Mouse (Mus musculus) C2C12 (cell line): ENCODE measurements around the gene Tigit. TPM values are rescaled to one million over a fixed set of nuclear protein-coding genes. Genes with fewer than 3 reads are reported as not detected.

Source experiments
- H3K27me3 ChIP-seq: one replicate; pipeline ENCODE4 v1.6.1; 2011; ENCODE audit not compliant: control insufficient read depth, insufficient read depth, insufficient read length
- H3K36me3 ChIP-seq: one replicate; pipeline ENCODE4 v1.6.1; 2011; ENCODE audit not compliant: control insufficient read depth, insufficient read depth
- H3K4me3 ChIP-seq: one replicate; pipeline ENCODE4 v1.5.1; 2011; ENCODE audit warnings: mild to moderate bottlenecking, control low read depth; ENCODE audit not compliant: poor library complexity, insufficient read depth, severe bottlenecking
- H3K79me2 ChIP-seq: one replicate; pipeline ENCODE4 v1.6.1; 2011; ENCODE audit not compliant: control insufficient read depth, insufficient read depth
- H3K79me3 ChIP-seq: one replicate; pipeline ENCODE4 v1.6.1; 2011; ENCODE audit warnings: low read depth, control low read depth
- H3ac ChIP-seq: one replicate; pipeline ENCODE3; 2011; ENCODE audit warnings: low read depth; ENCODE audit not compliant: control insufficient read depth, insufficient read length
- CEBPB ChIP-seq: IDR thresholded peaks from one replicate; pipeline ENCODE4 v1.6.1; 2011; ENCODE audit warnings: low read depth, mild to moderate bottlenecking, control low read depth, moderate library complexity
- CTCF ChIP-seq: IDR thresholded peaks from one replicate; pipeline ENCODE4 v1.5.1; 2011; ENCODE audit not compliant: control insufficient read depth, insufficient read depth, insufficient read length
- FOSL1 ChIP-seq: IDR thresholded peaks from one replicate; pipeline ENCODE4 v1.8.0; 2011; ENCODE audit warnings: mild to moderate bottlenecking, low read length; ENCODE audit not compliant: poor library complexity, insufficient read depth, severe bottlenecking
- MAX ChIP-seq: IDR thresholded peaks from one replicate; pipeline ENCODE4 v1.6.1; 2011; ENCODE audit warnings: mild to moderate bottlenecking, control low read depth
- MYOD1 ChIP-seq: IDR thresholded peaks from one replicate; pipeline ENCODE4 v1.6.1; 2011; ENCODE audit warnings: low read depth; ENCODE audit not compliant: control insufficient read depth, insufficient read length
- MYOG ChIP-seq: IDR thresholded peaks from one replicate; pipeline ENCODE4 v1.6.1; 2011; ENCODE audit not compliant: control insufficient read depth, insufficient read length; ENCODE audit errors: extremely low read depth
- USF1 ChIP-seq: IDR thresholded peaks from one replicate; pipeline ENCODE4 v1.6.1; 2011; ENCODE audit warnings: low read depth, mild to moderate bottlenecking, control low read depth, moderate library complexity
- polyA plus RNA-seq: library from polyadenylated mRNA; unstranded; fragments of >200 nt; fragmentation: generic; extraction: Trizol; gene quantifications from one replicate; pipeline ENCODE4 v1.2.1, GENCODE M21; 2012; ENCODE audit warnings: missing spikeins

Tigit gene
- polyA plus RNA-seq, 1 experiment: 10.1 TPM

- no peak overlapping the region for H3ac ChIP-seq
- no peak for TF ChIP-seq MYOD1
- TF ChIP-seq CEBPB: no peak
- no peak for TF ChIP-seq USF1
- no peak for TF ChIP-seq MYOG
- TF ChIP-seq MAX: no peak
- TF ChIP-seq FOSL1: no peak
- no peak for TF ChIP-seq CTCF
- no peaks in the 10 kb centered on the region for H3K27me3 ChIP-seq
- no peak overlapping the region for H3K4me3 ChIP-seq
- peaks cover 4% of the 10 kb centered on the region for H3K79me2 ChIP-seq
- no peaks in the 10 kb centered on the region for H3K79me3 ChIP-seq
- peaks cover 7% of the 10 kb centered on the region for H3K36me3 ChIP-seq
Measured at GRCm38 (mm10) chr16:43662124-43663004, 1.6 kb downstream of the Tigit start.

GRCm38 (mm10) chr16:43661576-43661975 lies 2.4 kb downstream of the Tigit start:
- H3K79me3 ChIP-seq: no peaks in the 10 kb centered on the region
- no peak overlapping the region for H3K4me3 ChIP-seq
- no peak for TF ChIP-seq MAX
- H3K27me3 ChIP-seq: no peaks in the 10 kb centered on the region
- H3K36me3 ChIP-seq: peaks cover 8% of the 10 kb centered on the region
- no peak overlapping the region for H3ac ChIP-seq
- peaks cover 4% of the 10 kb centered on the region for H3K79me2 ChIP-seq

DNA sequence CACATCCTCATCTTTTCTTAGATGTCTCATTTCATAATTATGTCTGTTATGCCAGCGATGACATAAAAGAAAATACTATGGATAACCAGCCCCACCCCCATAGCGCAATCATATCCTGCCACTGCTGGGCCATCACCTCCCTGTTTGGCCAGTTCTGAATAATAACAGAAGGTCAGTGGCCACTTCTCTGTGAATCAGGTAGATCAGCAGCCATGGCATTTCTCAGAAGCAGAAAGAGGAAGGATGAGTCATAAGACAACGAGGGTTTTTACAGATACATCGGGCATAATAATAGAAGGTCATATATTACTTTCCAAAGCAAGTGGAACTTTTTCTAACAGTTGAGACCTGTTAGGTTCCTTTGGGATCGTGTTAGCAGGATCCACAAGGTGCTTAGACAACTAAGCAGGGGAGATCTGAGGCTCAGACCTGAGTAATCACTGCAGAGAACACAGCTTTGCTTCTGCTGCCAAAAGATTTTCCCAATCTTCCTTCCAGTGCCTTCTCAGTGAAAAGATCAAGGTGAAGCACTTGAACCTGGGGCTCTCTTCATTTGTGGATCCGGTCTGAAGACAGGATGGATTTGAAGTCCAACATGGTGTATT lies 8.7 kb downstream of the Tigit start:
- Histone ChIP-seq H3K79me3 (no peaks in the 10 kb centered on the region), H3K36me3 (peaks cover 4% of the 10 kb centered on the region), H3K4me3 (no peak overlapping the region), H3ac (no peak overlapping the region), H3K79me2 (no peaks in the 10 kb centered on the region), H3K27me3 (no peaks in the 10 kb centered on the region)
- TF ChIP-seq CTCF: no peak
- no peak for TF ChIP-seq CEBPB
- no peak for TF ChIP-seq MYOG
- no peak for TF ChIP-seq MAX
- TF ChIP-seq MYOD1: no peak
- no peak for TF ChIP-seq FOSL1
- no peak for TF ChIP-seq USF1

- Histone ChIP-seq H3K27me3 (no peaks in the 10 kb centered on the region), H3K79me2 (no peaks in the 10 kb centered on the region), H3ac (no peak overlapping the region), H3K36me3 (peaks cover 4% of the 10 kb centered on the region), H3K79me3 (no peaks in the 10 kb centered on the region), H3K4me3 (no peak overlapping the region)
- no peak for TF ChIP-seq CEBPB
Measured at GRCm38 (mm10) chr16:43654269-43654668, 9.7 kb downstream of the Tigit start.

DNA sequence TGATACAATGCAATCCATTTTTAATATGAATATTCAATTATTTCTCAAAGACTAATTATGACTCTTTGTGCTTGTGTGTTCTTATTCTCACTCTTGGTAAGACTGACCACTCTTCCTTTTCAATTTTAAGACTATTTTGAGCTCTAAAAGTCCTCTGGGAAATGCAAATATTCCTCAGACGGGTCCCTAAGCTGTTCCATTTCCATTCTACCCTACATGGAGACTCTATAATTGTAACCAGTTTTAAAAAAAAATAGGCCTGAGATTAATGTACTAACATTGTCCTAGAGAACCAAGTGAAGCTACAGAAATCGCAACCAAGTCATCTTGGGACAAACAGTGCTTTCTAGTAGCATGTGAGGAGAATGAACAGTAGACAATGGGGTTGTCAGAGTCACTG lies 10.7 kb downstream of the Tigit start:
- no peak overlapping the region for H3K4me3 ChIP-seq
- no peak overlapping the region for H3ac ChIP-seq
- TF ChIP-seq MYOG: no peak
- no peak for TF ChIP-seq CEBPB
- no peak for TF ChIP-seq MAX
- TF ChIP-seq FOSL1: no peak
- no peak for TF ChIP-seq CTCF
- TF ChIP-seq USF1: no peak
- TF ChIP-seq MYOD1: no peak
- no peaks in the 10 kb centered on the region for H3K79me2 ChIP-seq
- H3K27me3 ChIP-seq: no peaks in the 10 kb centered on the region
- peaks cover 4% of the 10 kb centered on the region for H3K36me3 ChIP-seq
- no peaks in the 10 kb centered on the region for H3K79me3 ChIP-seq
